Comparison of ENCODE assay signal across 20 mouse cellular contexts in the genomic region with DNA sequence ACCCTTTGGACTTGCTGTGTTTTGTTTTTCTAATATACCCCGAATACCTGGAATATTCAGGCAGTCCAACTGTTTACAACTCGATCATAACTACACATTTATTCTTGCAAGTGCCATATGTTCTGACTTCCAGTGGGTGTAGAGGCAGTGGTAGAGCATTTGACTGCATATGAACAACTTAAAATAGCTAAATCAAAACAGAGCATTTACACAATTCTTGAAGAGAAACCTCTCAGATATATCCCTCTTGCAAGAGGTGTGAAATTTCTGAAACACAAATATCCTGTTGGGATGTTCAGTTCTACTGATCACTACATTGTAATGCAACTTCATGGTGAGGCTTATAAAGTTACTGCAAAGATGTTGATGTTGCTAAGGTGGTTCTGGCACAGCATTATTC.
DNase-seq lines count a peak whose midpoint lies in the region; ATAC-seq lines count a peak whose summit lies in the region.
"Had no signal": no experiment of that assay in that cellular context is flagged by ENCODE, and none has a peak within 500 bp of the region (broad histone marks: within the 10 kb centered on the region; RNA-seq: fewer than 3 reads in every experiment).

No protein-coding gene starts in this region.

- no peak for DNase-seq in frontal cortex, postnatal 25 days (ENCODE audit: low spot score in 2 of 2)
- peak; percentile 13 for DNase-seq in left cerebral cortex, adult 9 months (ENCODE audit: low spot score in 2 of 2)
- no peak for DNase-seq in left cerebral cortex, adult 18-20 months (ENCODE audit: low spot score in 2 of 2)
- DNase-seq in right cerebral cortex, adult 18-20 months: peak; percentile 24
- no peak for DNase-seq in right cerebral cortex, postnatal 25 days
- DNase-seq: adrenal gland, adult 8-10 months; adrenal gland, postnatal 25 days; cerebellum, adult 18-20 months; cerebellum, adult 9-10 months; cerebellum, postnatal 14 days; gastrocnemius, adult 2 months; gastrocnemius, postnatal 25 days; heart, adult 18-20 months; heart, postnatal 10 days; heart, postnatal 36 days had no signal

- ATAC-seq in frontal cortex, adult (ENCODE audit: low TSS enrichment): peak; percentile 92
- ATAC-seq: activated CD4-positive, CD25-positive, alpha-beta regulatory T cell, adult 4 months; forebrain, embryonic 13.5 days; forebrain, embryonic 16.5 days; hindbrain, embryonic 16.5 days had no signal

Comparison
In these comparisons a context has a peak if more than half of its experiments do, and no peak if none do; other contexts are left out.
1. DNase-seq: peak in left cerebral cortex, adult 9 months (2 of 2) and right cerebral cortex, adult 18-20 months (single experiment); none in frontal cortex, postnatal 25 days (0 of 2), left cerebral cortex, adult 18-20 months (0 of 2) and right cerebral cortex, postnatal 25 days (single experiment).